Mouse (Mus musculus): Measurements from ENCODE around the gene Nt5c1a.
"Not testable (repeated sequence)": the region's sequence is repeated elsewhere in the genome, so short reads cannot be mapped to it uniquely, and the experiment has no call there.

The Nt5c1a gene

GRCm38 (mm10) chr4:123201186-123202093 is at the start of gene Nt5c1a:
Gene Nt5c1a, plus strand, starts transcription at chr4:123201504.
- no peak for DNase-seq (ENCODE audit: low read depth, low spot score)

GRCm38 (mm10) chr4:123152003-123152402 is 49.3 kb upstream of the Nt5c1a start:
- no peak for DNase-seq (ENCODE audit: low read depth, low spot score)

- DNase-seq (ENCODE audit: low read depth, low spot score): no peak
Observed at GRCm38 (mm10) chr4:123152976-123153375, 48.3 kb upstream of the Nt5c1a start.

- peak; percentile 61 for DNase-seq (ENCODE audit: low read depth, low spot score)
Observed at GRCm38 (mm10) chr4:123155004-123155403, 46.3 kb upstream of the Nt5c1a start.

GRCm38 (mm10) chr4:123155427-123155826 is 45.9 kb upstream of the Nt5c1a start:
- DNase-seq (ENCODE audit: low read depth, low spot score): no peak

GRCm38 (mm10) chr4:123155840-123156239 is 45.5 kb upstream of the Nt5c1a start:
- DNase-seq (ENCODE audit: low read depth, low spot score): no peak

GRCm38 (mm10) chr4:123160571-123160970 is 40.7 kb upstream of the Nt5c1a start:
- DNase-seq (ENCODE audit: low read depth, low spot score): no peak

GRCm38 (mm10) chr4:123161251-123161650 is 40.1 kb upstream of the Nt5c1a start:
- not testable (repeated sequence) for DNase-seq (ENCODE audit: low read depth, low spot score)

- DNase-seq (ENCODE audit: low read depth, low spot score): no peak
Observed at GRCm38 (mm10) chr4:123162305-123162917, 38.9 kb upstream of the Nt5c1a start.

GRCm38 (mm10) chr4:123164157-123164556 is 37.1 kb upstream of the Nt5c1a start:
- DNase-seq (ENCODE audit: low read depth, low spot score): no peak

- DNase-seq (ENCODE audit: low read depth, low spot score): no peak
Observed at GRCm38 (mm10) chr4:123171811-123172210, 29.5 kb upstream of the Nt5c1a start.

GRCm38 (mm10) chr4:123182328-123183238 is 18.7 kb upstream of the Nt5c1a start, which contains the start of gene Hpcal4:
Gene Hpcal4, plus strand, starts transcription at chr4:123183227.
- peak; percentile 40 for DNase-seq (ENCODE audit: low read depth, low spot score)

- DNase-seq (ENCODE audit: low read depth, low spot score): peak; percentile 86
Observed at GRCm38 (mm10) chr4:123183239-123184056, 17.9 kb upstream of the Nt5c1a start.

- no peak for DNase-seq (ENCODE audit: low read depth, low spot score)
Observed at GRCm38 (mm10) chr4:123184816-123185215, 16.5 kb upstream of the Nt5c1a start.

- DNase-seq (ENCODE audit: low read depth, low spot score): no peak
Observed at GRCm38 (mm10) chr4:123192336-123192735, 9.0 kb upstream of the Nt5c1a start.

GRCm38 (mm10) chr4:123193791-123194190 is 7.5 kb upstream of the Nt5c1a start:
- DNase-seq (ENCODE audit: low read depth, low spot score): no peak

- DNase-seq (ENCODE audit: low read depth, low spot score): no peak
Observed at GRCm38 (mm10) chr4:123196695-123197094, 4.6 kb upstream of the Nt5c1a start.

GRCm38 (mm10) chr4:123200771-123201185 is 526 bp upstream of the Nt5c1a start:
- DNase-seq (ENCODE audit: low read depth, low spot score): peak; percentile 65

GRCm38 (mm10) chr4:123202094-123202420 is 753 bp downstream of the Nt5c1a start:
- no peak for DNase-seq (ENCODE audit: low read depth, low spot score)

- no peak for DNase-seq (ENCODE audit: low read depth, low spot score)
Observed at GRCm38 (mm10) chr4:123207337-123207736, 6.0 kb downstream of the Nt5c1a start.

GRCm38 (mm10) chr4:123210996-123211395 is 9.7 kb downstream of the Nt5c1a start:
- no peak for DNase-seq (ENCODE audit: low read depth, low spot score)

Data from forelimb bud, embryonic 11.5 days (tissue).